Mouse (Mus musculus): Measurements from ENCODE around the gene Gm11564.
"Not testable (repeated sequence)": the region's sequence is repeated elsewhere in the genome, so short reads cannot be mapped to it uniquely, and the experiment has no call there.

- not testable (repeated sequence) for TF ChIP-seq CTCF, EP300 (IDR thresholded peaks at IDR 0.05)
Measured at GRCm38 (mm10) chr11:99804346-99804745, 11.1 kb downstream of the Gm11564 start, which contains the start of gene Gm11554.
